Mouse (Mus musculus) B cell, adult 2 months (primary cell): Measurements from ENCODE around the gene Actn1.
A peak's percentile ranks its signal among the peaks of the same experiment; 100 is the strongest.

Source experiments
- DNase-seq, 2 experiments: peaks; one replicate each; pipeline ENCODE4 v3.0.0; 2022

The Actn1 gene

GRCm38 (mm10) chr12:80258520-80259215, 1.5 kb downstream of the Actn1 start:
- DNase-seq, result no peak

GRCm38 (mm10) chr12:80251978-80252377, 8.2 kb downstream of the Actn1 start:
- no peak for DNase-seq

- no peak for DNase-seq
Observed at GRCm38 (mm10) chr12:80251554-80251953, 8.6 kb downstream of the Actn1 start.

GRCm38 (mm10) chr12:80249539-80249938, 10.6 kb downstream of the Actn1 start:
- DNase-seq, result no peak

GRCm38 (mm10) chr12:80247067-80247466, 13.1 kb downstream of the Actn1 start:
- no peak for DNase-seq

- no peak for DNase-seq
Observed at GRCm38 (mm10) chr12:80246505-80246904, 13.7 kb downstream of the Actn1 start.

- DNase-seq, result no peak
Observed at GRCm38 (mm10) chr12:80244755-80245154, 15.4 kb downstream of the Actn1 start.

GRCm38 (mm10) chr12:80244127-80244526, 16.0 kb downstream of the Actn1 start:
- DNase-seq, result no peak

- no peak for DNase-seq
Observed at GRCm38 (mm10) chr12:80243335-80243734, 16.8 kb downstream of the Actn1 start.

- no peak for DNase-seq
Observed at GRCm38 (mm10) chr12:80239445-80239844, 20.7 kb downstream of the Actn1 start.

- DNase-seq, result no peak
Observed at GRCm38 (mm10) chr12:80238523-80238922, 21.6 kb downstream of the Actn1 start.

GRCm38 (mm10) chr12:80235295-80235694, 24.9 kb downstream of the Actn1 start:
- peak; percentile 27 to 32 for DNase-seq

GRCm38 (mm10) chr12:80234226-80234625, 25.9 kb downstream of the Actn1 start:
- no peak for DNase-seq

GRCm38 (mm10) chr12:80232840-80233218, 27.3 kb downstream of the Actn1 start:
- DNase-seq, result no peak

- DNase-seq, result no peak
Observed at GRCm38 (mm10) chr12:80232076-80232839, 27.9 kb downstream of the Actn1 start.

GRCm38 (mm10) chr12:80231317-80231716, 28.9 kb downstream of the Actn1 start:
- no peak for DNase-seq

GRCm38 (mm10) chr12:80230854-80231253, 29.3 kb downstream of the Actn1 start:
- DNase-seq, result no peak

GRCm38 (mm10) chr12:80230111-80230700, 30.0 kb downstream of the Actn1 start:
- DNase-seq, result no peak

GRCm38 (mm10) chr12:80229010-80229800, 31.0 kb downstream of the Actn1 start:
- DNase-seq, result no peak

- no peak for DNase-seq
Observed at GRCm38 (mm10) chr12:80228356-80228755, 31.8 kb downstream of the Actn1 start.

- DNase-seq, result no peak
Observed at GRCm38 (mm10) chr12:80227835-80228234, 32.3 kb downstream of the Actn1 start.

GRCm38 (mm10) chr12:80226101-80226500, 34.1 kb downstream of the Actn1 start:
- DNase-seq, result no peak

- no peak for DNase-seq
Observed at GRCm38 (mm10) chr12:80224241-80224731, 35.9 kb downstream of the Actn1 start.
